Mouse (Mus musculus): ENCODE data around the gene Nebl.

Gene Nebl

GRCm38 (mm10) chr2:17711216-17711615 lies 20.0 kb downstream of the Nebl start:
- intact Hi-C loops (cut with DNase I), result no loop called here

GRCm38 (mm10) chr2:17710083-17710482 lies 21.2 kb downstream of the Nebl start:
- intact Hi-C loops (cut with DNase I), result no loop called here

- intact Hi-C loops (cut with DNase I), result no loop called here
Measured at GRCm38 (mm10) chr2:17705964-17706363, 25.3 kb downstream of the Nebl start.

GRCm38 (mm10) chr2:17705426-17705825 lies 25.8 kb downstream of the Nebl start:
- intact Hi-C loops (cut with DNase I), result no loop called here

- intact Hi-C loops (cut with DNase I), result no loop called here
Measured at GRCm38 (mm10) chr2:17703170-17703512, 28.1 kb downstream of the Nebl start.

GRCm38 (mm10) chr2:17702481-17703169 lies 28.6 kb downstream of the Nebl start:
- intact Hi-C loops (cut with DNase I), result no loop called here

- intact Hi-C loops (cut with DNase I), result no loop called here
Measured at GRCm38 (mm10) chr2:17698161-17699087, 32.8 kb downstream of the Nebl start.

- intact Hi-C loops (cut with DNase I), result no loop called here
Measured at GRCm38 (mm10) chr2:17692926-17693325, 38.3 kb downstream of the Nebl start.

GRCm38 (mm10) chr2:17690264-17690663 lies 41.0 kb downstream of the Nebl start:
- intact Hi-C loops (cut with DNase I), result no loop called here

- intact Hi-C loops (cut with DNase I), result no loop called here
Measured at GRCm38 (mm10) chr2:17687141-17687540, 44.1 kb downstream of the Nebl start.

- intact Hi-C loops (cut with DNase I), result no loop called here
Measured at GRCm38 (mm10) chr2:17683326-17684040, 47.8 kb downstream of the Nebl start.

GRCm38 (mm10) chr2:17672156-17672555 lies 59.1 kb downstream of the Nebl start:
- intact Hi-C loops (cut with DNase I), result no loop called here

GRCm38 (mm10) chr2:17671566-17671965 lies 59.7 kb downstream of the Nebl start:
- intact Hi-C loops (cut with DNase I), result no loop called here

- intact Hi-C loops (cut with DNase I), result no loop called here
Measured at GRCm38 (mm10) chr2:17669953-17670352, 61.3 kb downstream of the Nebl start.

- intact Hi-C loops (cut with DNase I), result no loop called here
Measured at GRCm38 (mm10) chr2:17669000-17669399, 62.3 kb downstream of the Nebl start.

GRCm38 (mm10) chr2:17658176-17658575 lies 73.1 kb downstream of the Nebl start:
- intact Hi-C loops (cut with DNase I), result no loop called here

GRCm38 (mm10) chr2:17650147-17650834 lies 81.0 kb downstream of the Nebl start:
- intact Hi-C loops (cut with DNase I), result no loop called here

GRCm38 (mm10) chr2:17649728-17650127 lies 81.5 kb downstream of the Nebl start:
- intact Hi-C loops (cut with DNase I), result loop anchor here (10.0 kb wide), 1 partner anchor 375 kb away; no protein-coding TSS in a partner anchor

- intact Hi-C loops (cut with DNase I), result loop anchor here (2.0 to 10.0 kb wide), 3 partner anchors 196 to 380 kb away; no protein-coding TSS in a partner anchor
Measured at GRCm38 (mm10) chr2:17644282-17645262, 86.7 kb downstream of the Nebl start.

- intact Hi-C loops (cut with DNase I), result loop anchor here (2.0 to 10.0 kb wide), 3 partner anchors 197 to 381 kb away; no protein-coding TSS in a partner anchor
Measured at GRCm38 (mm10) chr2:17643869-17644268, 87.4 kb downstream of the Nebl start.

Measured in adrenal gland (tissue).